Comparison of ENCODE assay signal across 19 mouse cellular contexts in the genomic region with DNA sequence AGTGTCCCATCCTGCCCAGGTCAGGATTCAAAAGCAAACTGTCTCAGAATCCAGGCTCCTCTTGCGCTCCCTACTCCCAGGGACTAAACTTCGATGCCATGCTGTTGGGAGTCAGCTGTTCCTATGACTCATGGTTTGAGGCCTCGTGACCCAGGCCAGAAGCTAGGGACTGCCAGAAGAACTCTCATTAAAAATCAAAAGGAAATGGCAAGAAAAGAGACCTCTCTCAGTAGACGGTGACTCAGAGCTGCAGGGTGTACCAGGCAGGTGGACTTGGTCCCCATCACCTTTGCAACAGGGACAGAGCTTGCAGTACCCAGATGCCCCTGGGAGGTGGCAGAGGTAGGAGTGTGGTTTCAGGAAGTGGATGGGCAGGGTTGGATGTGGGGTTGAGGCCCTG. TPM values are rescaled to one million over a fixed set of nuclear protein-coding genes. Genes with fewer than 3 reads are reported as not detected.
DNase-seq lines count a peak whose midpoint lies in the region; ATAC-seq and TF ChIP-seq lines count a peak whose summit lies in the region.
"Had no signal": no experiment of that assay in that cellular context is flagged by ENCODE, and none has a peak within 500 bp of the region (broad histone marks: within the 10 kb centered on the region; RNA-seq: fewer than 3 reads in every experiment).

Gene Pla2g2e (plus strand): TSS at position 212 of the 400 bp plus-strand sequence.

- no peak within 1 kb of the TSS for H3K9ac ChIP-seq in lung, postnatal 0 days (replicated peaks; ENCODE audit: low read depth)
- H3K9ac ChIP-seq: limb, embryonic 15.5 days; stomach, embryonic 15.5 days had no signal

- no peak within 1 kb of the TSS for H3ac ChIP-seq in myocyte (ENCODE audit: control insufficient read depth, insufficient read length)

- TF ChIP-seq POLR2A in embryonic fibroblast, embryonic 13.5 days (IDR thresholded peaks at IDR 0.05; ENCODE audit: low read depth, low read length) = no peak
- no peak for TF ChIP-seq POLR2A in myocyte (IDR thresholded peaks at IDR 0.05; ENCODE audit: insufficient read length, low read depth)

- no peak for TF ChIP-seq EP300 in lung, postnatal 0 days (IDR thresholded peaks at IDR 0.05)

- no peaks in the 10 kb centered on the region for H3K36me3 ChIP-seq in lung, postnatal 0 days (ENCODE audit: insufficient read depth, low read length)
- H3K36me3 ChIP-seq in myocyte (ENCODE audit: control insufficient read depth, insufficient read depth) = no peaks in the 10 kb centered on the region
- H3K36me3 ChIP-seq: heart, embryonic 10.5 days; limb, embryonic 15.5 days; stomach, embryonic 15.5 days had no signal

- H3K9me3 ChIP-seq in lung, postnatal 0 days (ENCODE audit: low read length) = no peaks in the 10 kb centered on the region
- H3K9me3 ChIP-seq: heart, embryonic 10.5 days; limb, embryonic 15.5 days; stomach, embryonic 15.5 days had no signal

- 56% methylated on average over 4 of the region's 4 CpGs for WGBS in lung, postnatal 0 days

- H3K79me2 ChIP-seq in myocyte (ENCODE audit: control insufficient read depth, insufficient read depth) = no peaks in the 10 kb centered on the region

- 0 out of 2 replicates have a peak, but pooled peaks have one; percentile 10 for ATAC-seq in lung, postnatal 0 days
- ATAC-seq: inflammation-experienced regulatory T-cells, adult 6 months had no signal

- H3K4me1 ChIP-seq in lung, postnatal 0 days (ENCODE audit: insufficient read depth, low read depth, low read length) = no peaks in the 10 kb centered on the region
- H3K4me1 ChIP-seq in embryonic fibroblast, embryonic 13.5 days (ENCODE audit: control insufficient read depth, insufficient read depth, low read length) = peaks cover 2% of the 10 kb centered on the region; the same call in 1 of the 2 replicates

- TF ChIP-seq CTCF in lung, postnatal 0 days (IDR thresholded peaks at IDR 0.05) = no peak
- TF ChIP-seq CTCF in embryonic fibroblast, embryonic 13.5 days (IDR thresholded peaks at IDR 0.05; ENCODE audit: borderline replicate concordance, insufficient read depth, low read length) = no peak

- no peak within 1 kb of the TSS for H3K4me2 ChIP-seq in lung, postnatal 0 days (replicated peaks; ENCODE audit: low read depth, low read length)
- H3K4me2 ChIP-seq in myocyte (ENCODE audit: low read depth) = peak within 1 kb of the TSS; percentile 73
- H3K4me2 ChIP-seq: limb, embryonic 15.5 days; midbrain, embryonic 11.5 days; stomach, embryonic 15.5 days had no signal

- H3K27me3 ChIP-seq in lung, postnatal 0 days (replicated peaks; ENCODE audit: insufficient read depth, low read length) = no peaks in the 10 kb centered on the region
- H3K27me3 ChIP-seq in myocyte (ENCODE audit: control insufficient read depth, insufficient read depth, insufficient read length) = no peaks in the 10 kb centered on the region
- H3K27me3 ChIP-seq: limb, embryonic 15.5 days had no signal

- 0 out of 2 replicates have a peak within 1 kb of the TSS, but pooled peaks have one; percentile 14 for H3K27ac ChIP-seq in lung, postnatal 0 days (ENCODE audit: low read length)
- 0 out of 2 replicates have a peak within 1 kb of the TSS, but pooled peaks have one; percentile 1 for H3K27ac ChIP-seq in embryonic fibroblast, embryonic 13.5 days (ENCODE audit: insufficient read depth, low read length)
- H3K27ac ChIP-seq: limb, embryonic 15.5 days; stomach, embryonic 15.5 days had no signal

- no peak within 1 kb of the TSS for H3K4me3 ChIP-seq in lung, postnatal 0 days (ENCODE audit: low read depth, low read length)
- no peak within 1 kb of the TSS for H3K4me3 ChIP-seq in embryonic fibroblast, embryonic 13.5 days (ENCODE audit: insufficient read depth, low read length)
- H3K4me3 ChIP-seq in myocyte = peak within 1 kb of the TSS; percentile 2
- H3K4me3 ChIP-seq: heart, embryonic 10.5 days; limb, embryonic 15.5 days; stomach, embryonic 15.5 days had no signal

- DNase-seq in adrenal gland, adult (ENCODE audit: inconsistent age in 2 of 2, low spot score in 1 of 2) = peak; percentile 52 to 72
- DNase-seq in adrenal gland, adult 8-10 months = no peak
- peak; percentile 14 for DNase-seq in lung, postnatal 0 days (ENCODE audit: low spot score)
- no peak for DNase-seq in lung, adult 18-20 months
- DNase-seq in layer of hippocampus, adult 9-11 months = no peak
- no peak for DNase-seq in cerebellum, adult 11-12 months
- DNase-seq: cerebellum, adult 9-11 months; kidney, postnatal 14 days; layer of hippocampus, postnatal 36 days; lung, adult 2 months; thymus, postnatal 14 days had no signal

TF ChIP-seq in myocyte, 11 proteins besides CTCF, POLR2A, EP300 and RAD21:
- peak in 2 of 3 experiments; percentile 56 to 64 for TF ChIP-seq MYOG (IDR thresholded peaks at IDR 0.05; ENCODE audit: control insufficient read depth in 1 of 3, insufficient read depth in 1 of 3, insufficient read length in 2 of 3, low read depth in 2 of 3)
- no peak for TF ChIP-seq TCF3 (IDR thresholded peaks at IDR 0.05; ENCODE audit: insufficient read length, low read depth)
- peak; percentile 95 for TF ChIP-seq USF1 (IDR thresholded peaks at IDR 0.05; ENCODE audit: low read depth)
- peak; percentile 30 to 67 (median 61) for TF ChIP-seq MYOD1 (IDR thresholded peaks at IDR 0.05; ENCODE audit: control insufficient read depth in 1 of 3, insufficient read length in 2 of 3, low read depth in 2 of 3)
- TF ChIP-seq MAX (IDR thresholded peaks at IDR 0.05; ENCODE audit: low read depth) = peak; percentile 81
- TF ChIP-seq POLR2AphosphoS2 (IDR thresholded peaks at IDR 0.05; ENCODE audit: insufficient read length, low read depth) = no peak
- TF ChIP-seq TCF12 (IDR thresholded peaks at IDR 0.05; ENCODE audit: insufficient read depth, poor library complexity, severe bottlenecking) = peak; percentile 65

RNA-seq across cellular contexts. Expression of gene Pla2g2e, which starts in this region (rescaled TPM):
- 1 to 10 TPM in 2 of 4 experiments, under 1 TPM in 2; 0.46 to 2.9 (median 0.86) TPM for total RNA-seq in adrenal gland, adult 8-10 months (2022)
- not detected in 2 replicates for polyA plus RNA-seq in lung, postnatal 0 days (2015; fragmentation: Nextera tagmentation; extraction: Ambion mirVana)
- 0.61 TPM in 1 of 2 replicates, not detected in the other for polyA plus RNA-seq in embryonic fibroblast, embryonic 13.5 days (2011; ENCODE audit: insufficient read length, low read depth, missing spikeins)
- polyA plus RNA-seq in myocyte (2012; fragmentation: generic; extraction: Trizol) = 20.4 TPM
- total RNA-seq: layer of hippocampus, postnatal 36 days had no signal
- polyA plus RNA-seq: forebrain, embryonic 11.5 days; heart, embryonic 10.5 days; inflammation-experienced regulatory T-cells, adult 6 months; limb, embryonic 15.5 days; midbrain, embryonic 11.5 days; stomach, embryonic 15.5 days had no signal

Comparison
In these comparisons a context has a peak if more than half of its experiments do, and no peak if none do; other contexts are left out.
1. RNA of gene Pla2g2e (polyA plus RNA-seq): 20.4 TPM in myocyte (single experiment); 0.61 TPM in embryonic fibroblast, embryonic 13.5 days and not detected in lung, postnatal 0 days; every median in the first group is over 10 times any median in the second.
2. DNase-seq: peak in adrenal gland, adult (2 of 2); none in adrenal gland, adult 8-10 months (single experiment), lung, adult 18-20 months (0 of 2), layer of hippocampus, adult 9-11 months (single experiment) and cerebellum, adult 11-12 months (single experiment).
3. Peak in DNase-seq, ATAC-seq and H3K27ac ChIP-seq in lung, postnatal 0 days; RNA of the gene not detected or under 1 TPM.